Mouse (Mus musculus): Measurements from ENCODE around the gene Gm21828. TPM values are rescaled to one million over a fixed set of nuclear protein-coding genes. Genes with fewer than 3 reads are reported as not detected.
"Not testable (repeated sequence)": the region's sequence is repeated elsewhere in the genome, so short reads cannot be mapped to it uniquely, and the experiment has no call there.

Gm21828 gene
- not detected for total RNA-seq (2021)
- long read RNA-seq, experiment 1 = 0 reads
- long read RNA-seq, experiment 2 = 0 reads

- not testable (repeated sequence) for DNase-seq (ENCODE audit: low spot score in 2 of 2)
Observed at GRCm38 (mm10) chrY:13223828-13224227, at the start of gene Gm21828. Gene Gm21828, minus strand, starts transcription at chrY:13223928.

GRCm38 (mm10) chrY:13252091-13252490, 28.4 kb upstream of the Gm21828 start, which contains the start of the genes Gm21440 and Gm21454:
Gene Gm21440, plus strand, starts transcription at chrY:13252391.
Gene Gm21454, plus strand, starts transcription at chrY:13252442.
- not testable (repeated sequence) for DNase-seq (ENCODE audit: low spot score in 2 of 2)

Other genes starting within 250 kb of the Gm21828 start
- gene Gm20807, start 181.0 kb downstream of the Gm21828 start, total RNA-seq (2021) = not detected
- gene Gm21891, start 90.4 kb downstream of the Gm21828 start, total RNA-seq (2021) = not detected
- not detected for gene Gm21425, start 62.0 kb downstream of the Gm21828 start, total RNA-seq (2021)
- gene Gm21440, start 28.5 kb upstream of the Gm21828 start, total RNA-seq (2021) = not detected
- gene Gm21454, start 28.5 kb upstream of the Gm21828 start, total RNA-seq (2021) = not detected
- gene Gm21725, start 125.1 kb upstream of the Gm21828 start, total RNA-seq (2021) = not detected
- not detected for gene Gm21866, start 241.7 kb upstream of the Gm21828 start, total RNA-seq (2021)

Data from adrenal gland, adult 18-20 months (tissue).